Mouse (Mus musculus) lung, adult 18-20 months (tissue): Measurements from ENCODE around the gene Sft2d1.

Experiments used
- DNase-seq, 2 experiments: peaks; one replicate each; pipeline ENCODE4 v3.0.0; 2022; ENCODE audit warnings: mixed read lengths in 2 of 2

Sft2d1 gene

GRCm38 (mm10) chr17:8310838-8311614 is at the start of gene Sft2d1:
TSS of gene Sft2d1 (plus strand) at chr17:8311102.
- peak; percentile 95 to 97 for DNase-seq

- peak; percentile 25 to 62 for DNase-seq
Measured at GRCm38 (mm10) chr17:8264638-8265037, 46.3 kb upstream of the Sft2d1 start.

GRCm38 (mm10) chr17:8272054-8272749 is 38.7 kb upstream of the Sft2d1 start:
- peak; percentile 72 to 80 for DNase-seq

GRCm38 (mm10) chr17:8272951-8273350 is 38.0 kb upstream of the Sft2d1 start:
- DNase-seq, result no peak

DNA sequence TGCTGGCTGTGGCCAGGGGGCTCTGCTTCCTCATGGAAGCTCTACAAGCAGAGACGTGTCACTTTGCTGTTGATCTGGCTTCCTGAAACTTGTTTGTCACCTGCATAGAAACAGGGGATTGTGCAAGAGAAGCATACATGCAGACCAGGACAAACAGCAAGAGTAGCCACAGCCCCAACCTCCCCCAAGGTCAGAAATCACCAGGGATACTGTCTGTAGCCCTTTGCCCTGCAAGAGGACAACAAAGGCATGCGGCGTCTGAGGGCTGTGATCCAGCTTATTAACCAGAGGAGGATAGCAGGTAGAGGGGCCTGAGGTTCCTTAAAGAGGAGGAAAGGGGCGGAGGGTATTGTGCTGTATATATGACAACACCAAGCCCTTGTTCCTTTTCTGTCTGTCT is 34.8 kb upstream of the Sft2d1 start:
- no peak for DNase-seq

DNA sequence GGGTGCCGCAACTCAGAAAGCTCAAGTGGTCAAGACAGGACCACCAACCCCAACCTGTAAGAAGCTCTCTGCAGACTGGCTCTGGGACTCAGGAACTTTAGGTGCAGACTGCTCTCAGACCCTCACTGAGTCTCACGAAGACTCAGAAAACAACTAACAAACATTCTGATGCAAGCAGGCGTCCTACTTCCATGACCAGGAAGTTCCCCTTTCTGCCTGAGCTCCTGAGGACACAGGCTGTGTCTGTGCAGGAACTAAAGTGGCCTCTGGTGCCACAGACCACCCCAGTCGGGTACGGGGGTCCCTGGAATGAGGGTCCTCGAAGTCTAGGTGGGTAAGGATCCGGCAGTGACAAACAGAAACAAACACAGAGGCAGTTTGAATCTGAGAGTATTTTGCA is 34.2 kb upstream of the Sft2d1 start:
- DNase-seq, result no peak

DNA sequence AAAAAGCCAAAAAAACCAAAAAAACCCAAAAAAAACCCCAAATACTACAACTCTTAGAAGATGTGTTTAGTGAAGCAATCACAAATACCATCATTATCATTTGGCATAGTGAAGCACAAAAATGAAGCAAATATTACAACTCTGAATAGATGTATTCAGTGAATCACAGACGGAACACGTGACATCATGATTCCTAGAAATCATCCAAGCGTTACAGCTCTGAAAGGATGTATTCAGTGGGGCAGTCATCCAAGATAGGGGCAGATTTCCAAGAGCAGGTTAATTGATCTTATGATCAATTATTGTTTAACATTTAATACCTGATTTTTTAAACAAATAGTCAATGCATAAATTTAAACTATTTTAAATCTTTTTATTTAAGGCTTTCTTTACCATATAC is 33.6 kb upstream of the Sft2d1 start:
- DNase-seq, result no peak

GRCm38 (mm10) chr17:8278356-8278755 is 32.5 kb upstream of the Sft2d1 start:
- DNase-seq, result no peak

DNA sequence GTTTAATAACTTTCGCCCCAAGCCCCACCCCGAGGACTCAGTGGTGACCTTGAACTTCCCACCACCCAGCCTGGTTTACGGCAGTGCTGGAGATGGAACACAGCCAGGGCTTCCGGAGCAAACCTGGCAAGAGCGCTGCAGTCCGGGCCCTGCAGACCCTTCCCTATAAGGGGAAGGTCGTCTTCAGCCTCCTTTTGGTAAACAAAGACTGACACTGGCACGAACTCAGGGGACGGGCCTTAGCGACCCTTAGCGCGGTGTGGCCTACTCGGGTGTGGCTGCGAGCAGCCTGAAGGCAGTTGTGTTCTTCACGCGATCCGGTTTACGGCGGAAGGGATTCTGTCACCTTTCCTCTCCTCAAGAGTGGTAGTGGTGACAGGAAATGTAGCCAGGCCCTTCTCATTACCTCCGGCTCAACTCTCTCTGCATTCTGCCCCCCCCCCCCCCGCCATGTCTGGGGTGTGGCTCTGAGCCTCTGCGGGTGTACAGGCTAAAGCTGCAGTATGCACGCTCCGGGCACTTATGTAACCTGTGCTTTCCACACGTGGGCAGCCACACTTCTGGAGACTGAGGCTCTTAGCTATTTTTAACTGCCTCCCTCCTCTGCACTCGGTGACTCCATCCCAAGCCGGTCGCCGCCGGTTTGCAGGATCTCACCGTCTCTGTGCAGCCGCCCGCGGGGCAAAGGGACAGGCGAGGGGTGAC is 27.9 kb upstream of the Sft2d1 start, which contains the start of gene Mpc1:
TSS of gene Mpc1 (plus strand) at position 84 of the 705 bp plus-strand sequence.
- DNase-seq, result peak; percentile 80 to 84

DNA sequence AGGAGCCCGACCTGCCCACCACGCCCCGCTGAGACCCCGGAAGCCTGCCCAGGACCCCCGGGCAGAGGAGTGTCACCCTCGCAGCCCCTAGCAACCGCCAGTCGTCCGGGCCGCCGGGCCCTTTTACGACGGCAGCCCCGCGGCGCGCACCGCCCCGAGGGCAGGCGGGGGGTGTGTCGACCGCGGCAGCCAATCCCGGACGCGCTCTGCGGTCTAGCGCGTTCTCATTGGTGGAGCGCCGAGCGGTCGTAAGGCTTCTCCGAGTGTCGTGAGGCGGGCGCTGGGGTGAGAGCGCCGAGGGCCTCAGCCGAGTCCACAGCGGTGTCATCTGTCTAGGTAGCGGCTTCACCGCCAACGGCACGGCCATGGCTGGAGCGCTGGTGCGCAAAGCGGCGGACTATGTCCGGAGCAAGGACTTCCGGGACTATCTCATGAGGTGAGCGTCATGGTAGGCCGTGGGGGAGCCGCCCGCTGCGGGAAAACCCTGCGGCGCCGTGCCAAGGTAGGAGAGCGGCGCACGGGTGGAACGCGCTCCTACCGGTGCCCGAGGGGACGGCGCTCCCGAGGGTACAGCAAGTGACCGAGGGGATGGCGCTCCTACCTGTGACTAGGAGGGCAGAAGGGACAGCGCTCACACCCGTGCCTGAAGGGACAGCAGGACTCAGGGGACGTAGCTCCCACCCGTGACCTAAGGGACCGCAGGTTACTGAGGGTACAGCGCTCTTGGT is 27.2 kb upstream of the Sft2d1 start:
- DNase-seq, result peak; percentile 95 to 96

DNA sequence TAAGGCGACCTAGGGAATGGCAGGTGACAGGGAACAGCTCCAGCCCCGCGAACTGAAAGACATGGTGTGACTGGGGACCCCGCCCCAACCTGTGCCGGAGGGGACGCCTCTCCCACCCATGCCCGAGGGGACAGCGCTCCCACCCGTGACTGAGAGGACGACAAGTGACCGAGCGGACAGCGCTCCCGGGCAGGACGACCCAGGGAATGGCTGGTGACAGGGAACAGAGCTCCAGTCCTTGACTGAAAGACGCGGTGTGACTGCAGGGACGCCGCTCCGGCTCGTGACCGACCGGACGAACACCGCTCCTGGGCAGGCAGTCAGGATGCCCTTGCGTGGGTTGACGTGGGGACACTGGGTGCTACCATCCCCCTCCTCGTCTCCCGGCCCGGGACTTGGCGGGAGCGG is 26.6 kb upstream of the Sft2d1 start:
- peak; percentile 34 to 44 for DNase-seq

DNA sequence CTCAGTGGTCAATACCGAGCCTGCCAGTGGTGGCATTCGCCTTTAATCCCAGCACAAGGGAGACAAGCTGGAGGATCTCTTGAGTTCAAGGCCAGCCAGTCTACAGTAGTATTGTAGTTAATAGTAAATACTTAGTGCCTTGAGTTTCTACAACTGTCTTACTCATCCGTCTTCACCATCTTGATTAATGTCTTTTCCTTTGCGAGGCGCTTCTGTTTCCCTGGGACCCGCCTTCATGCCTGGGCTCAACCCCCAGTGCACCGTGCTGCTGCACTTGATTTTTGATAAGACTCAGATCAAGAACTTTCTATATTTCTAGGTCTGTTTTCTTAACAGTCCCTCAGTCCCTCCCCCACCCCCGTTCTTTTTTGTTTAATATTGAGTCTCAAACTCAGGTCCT is 25.8 kb upstream of the Sft2d1 start:
- DNase-seq, result no peak

DNA sequence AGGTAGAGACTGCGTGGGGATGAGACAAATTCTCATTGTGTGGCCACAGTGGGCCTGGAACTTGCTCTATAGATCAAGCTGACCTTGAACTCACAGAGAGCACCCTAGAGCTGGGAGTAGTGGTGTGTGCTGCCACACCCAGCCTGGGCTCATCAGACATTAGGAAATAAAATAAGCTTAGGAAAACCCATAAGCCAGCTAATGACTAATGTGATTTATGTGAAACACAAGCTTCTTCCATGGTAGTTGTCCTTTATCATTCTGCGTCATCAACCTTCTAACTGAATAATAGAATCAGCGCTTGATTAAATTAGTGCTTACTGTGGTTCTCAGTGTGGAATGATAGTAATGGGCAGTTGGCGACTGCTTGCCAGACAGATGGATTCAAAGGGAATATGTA is 23.9 kb upstream of the Sft2d1 start:
- DNase-seq, result no peak

DNA sequence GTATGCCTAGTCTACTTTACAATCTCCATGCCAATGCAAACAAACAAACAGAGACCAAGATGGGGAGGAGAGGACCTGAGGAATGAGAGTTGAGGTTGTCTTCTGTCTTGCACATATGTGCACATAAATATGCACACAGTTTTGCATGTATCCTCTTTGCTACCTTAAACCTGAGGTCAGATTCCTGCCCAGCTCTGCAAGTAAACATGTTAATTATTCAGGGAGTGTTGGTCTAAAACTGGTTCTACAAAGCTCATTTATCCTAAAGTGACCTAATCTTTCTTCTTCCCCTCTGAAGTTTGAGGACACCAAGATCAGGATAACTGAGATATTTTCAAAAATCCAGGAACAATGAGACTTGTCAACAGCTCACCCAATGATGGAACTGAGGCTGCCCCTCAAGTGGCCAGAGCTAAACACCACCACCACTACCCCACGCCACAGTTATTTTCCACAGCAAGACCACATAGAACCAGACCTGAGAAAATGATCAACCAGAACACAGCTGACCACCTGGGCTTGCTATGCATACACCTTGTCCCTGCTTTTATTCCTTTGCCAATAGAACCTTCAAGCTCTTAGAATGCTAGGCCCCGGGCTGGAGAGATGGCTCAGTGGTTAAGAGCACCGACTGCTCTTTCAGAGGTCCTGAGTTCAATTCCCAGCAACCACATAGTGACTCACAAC is 20.8 kb upstream of the Sft2d1 start:
- no peak for DNase-seq

DNA sequence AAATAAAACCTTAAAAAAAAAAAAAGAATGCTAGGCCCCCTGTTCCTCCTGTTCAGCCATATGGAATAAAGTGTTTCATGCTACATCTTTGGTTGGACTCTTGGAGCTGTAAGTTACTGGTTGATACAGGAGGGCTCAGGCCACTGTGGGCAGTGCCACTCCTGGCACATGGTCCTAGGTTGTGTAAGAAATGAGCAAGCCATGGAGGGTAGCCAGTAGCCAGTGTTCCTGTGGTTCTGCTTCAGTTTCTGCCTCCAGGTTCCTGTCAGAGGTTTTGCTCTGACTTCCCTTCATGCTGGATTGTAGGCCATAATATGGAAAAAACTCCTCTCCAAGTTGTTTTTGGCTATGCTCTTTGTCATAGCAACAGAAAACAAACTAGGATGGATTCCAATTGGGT is 20.2 kb upstream of the Sft2d1 start:
- no peak for DNase-seq

DNA sequence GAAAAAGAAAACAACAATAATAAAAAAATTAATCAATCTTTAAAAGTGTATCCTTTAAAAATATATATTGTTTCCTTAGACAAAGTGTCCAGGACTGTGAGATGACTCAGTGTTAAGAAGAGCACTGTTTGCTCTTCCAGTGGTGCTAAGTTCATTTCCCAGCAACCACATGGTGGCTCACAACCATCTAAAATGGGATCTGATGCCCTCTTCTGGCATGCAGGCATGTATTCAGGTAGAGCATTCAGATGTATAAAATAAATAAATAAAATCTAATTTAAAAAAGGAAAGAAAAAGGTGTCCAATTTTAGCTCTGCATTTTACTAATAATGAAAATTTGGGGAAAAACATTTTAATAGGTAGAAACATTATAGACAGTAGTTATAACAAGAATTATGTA is 15.1 kb upstream of the Sft2d1 start:
- no peak for DNase-seq

- no peak for DNase-seq
Measured at GRCm38 (mm10) chr17:8296313-8296844, 14.5 kb upstream of the Sft2d1 start.

- no peak for DNase-seq
Measured at GRCm38 (mm10) chr17:8297746-8298145, 13.2 kb upstream of the Sft2d1 start.

GRCm38 (mm10) chr17:8298281-8298680 is 12.6 kb upstream of the Sft2d1 start:
- no peak for DNase-seq

GRCm38 (mm10) chr17:8299524-8299923 is 11.4 kb upstream of the Sft2d1 start:
- DNase-seq, result peak; percentile 32 to 36

DNA sequence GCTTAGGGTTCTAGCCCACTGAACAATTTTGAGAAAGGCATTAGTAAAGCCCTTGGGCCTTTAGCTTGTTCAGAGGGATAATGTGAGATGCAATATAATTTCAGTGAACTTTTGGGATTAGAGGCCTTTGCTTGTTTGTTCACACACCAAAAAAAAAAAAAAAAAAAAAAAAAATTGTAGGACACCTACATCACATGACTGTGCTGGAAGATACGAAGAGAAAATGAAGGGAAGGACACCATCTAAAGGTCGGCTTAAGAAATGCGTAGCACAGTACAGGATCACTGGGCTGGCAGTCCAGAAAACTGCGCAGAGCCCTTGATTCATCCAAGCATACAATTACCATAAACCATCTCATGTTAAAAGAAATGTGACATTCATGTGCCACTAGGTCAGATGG is 9.4 kb upstream of the Sft2d1 start:
- no peak for DNase-seq
